Mouse (Mus musculus): ENCODE data around the gene Trpm7. TPM values are rescaled to one million over a fixed set of nuclear protein-coding genes. Genes with fewer than 3 reads are reported as not detected.

The Trpm7 gene
- 2.2 and 2.4 TPM in 2 replicates for polyA plus RNA-seq (2012; rRNA removed)

GRCm38 (mm10) chr2:126875871-126876796 is at the start of gene Trpm7:
TSS of gene Trpm7 (minus strand) at chr2:126876230.

DNA sequence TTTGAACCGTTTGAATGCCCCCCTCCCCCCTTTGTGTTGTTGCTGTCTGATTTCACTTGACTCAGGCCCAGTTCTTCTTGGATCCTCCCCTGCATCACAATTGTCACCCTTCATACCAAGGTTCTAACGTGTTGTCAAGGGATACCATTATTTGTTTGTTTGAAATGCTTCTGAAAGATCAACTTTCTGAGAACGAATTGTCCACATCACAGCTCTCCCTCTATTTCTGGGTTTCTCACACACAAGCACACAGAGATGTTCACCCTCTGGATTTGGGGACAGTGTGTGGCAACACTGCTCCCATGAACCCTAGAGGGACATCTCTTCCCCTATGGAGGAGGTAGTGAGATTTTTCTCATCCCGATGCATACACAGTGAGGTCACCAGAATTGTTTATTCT is 92.7 kb downstream of the Trpm7 start, which contains the start of gene Usp50:
Gene Usp50, minus strand, starts transcription at position 101 of the 400 bp plus-strand sequence.

Other genes starting within 250 kb of the Trpm7 start
- gene Gabpb1, start 199.9 kb downstream of the Trpm7 start, polyA plus RNA-seq (2012; rRNA removed) = 4.7 and 4.8 TPM in 2 replicates
- 10.6 and 11.0 TPM in 2 replicates for gene Usp8, start 168.9 kb downstream of the Trpm7 start, polyA plus RNA-seq (2012; rRNA removed)
- 0.23 and 0.67 TPM in 2 replicates for gene Usp50, start 92.8 kb downstream of the Trpm7 start, polyA plus RNA-seq (2012; rRNA removed)
- gene Sppl2a, start 57.0 kb upstream of the Trpm7 start, polyA plus RNA-seq (2012; rRNA removed) = 26.6 and 26.9 TPM in 2 replicates
- gene Ap4e1, start 132.5 kb upstream of the Trpm7 start, polyA plus RNA-seq (2012; rRNA removed) = 1.5 and 1.7 TPM in 2 replicates
- 3.8 TPM in 2 replicates for gene Blvra, start 194.4 kb upstream of the Trpm7 start, polyA plus RNA-seq (2012; rRNA removed)

All from colon, adult 2 months (tissue).